Mouse (Mus musculus): ENCODE measurements around the gene Plod3. TPM values are rescaled to one million over a fixed set of nuclear protein-coding genes. Genes with fewer than 3 reads are reported as not detected.
A peak's percentile ranks its signal among the peaks of the same experiment; 100 is the strongest.

The Plod3 gene
- total and polyA plus RNA-seq, 3 experiments, result 56.0 to 62.8 TPM; not detected in 1

- no peaks in the 10 kb centered on the region for H3K79me2 ChIP-seq (ENCODE audit: control insufficient read depth, insufficient read depth, low read length, poor library complexity)
- H3K36me3 ChIP-seq (ENCODE audit: control insufficient read depth in 1 of 2, insufficient read depth in 2 of 2, low read length in 2 of 2), result peaks cover 0 to 4% of the 10 kb centered on the region in 2 experiments; a peak in 2 of 4 replicates
- H3K4me1 ChIP-seq (ENCODE audit: control insufficient read depth in 1 of 2, insufficient read depth in 2 of 2, low read length in 2 of 2), result peaks cover 0 to 8% of the 10 kb centered on the region in 2 experiments; a peak in 2 of 4 replicates
- H3K27ac ChIP-seq (ENCODE audit: control insufficient read depth, low read depth, low read length), result no peak overlapping the region
- DNase-seq (ENCODE audit: low read depth, low spot score), result peak; percentile 84
- H3K4me3 ChIP-seq (ENCODE audit: control insufficient read depth in 1 of 2, insufficient read depth in 1 of 2, low read depth in 2 of 2, low read length in 2 of 2), result peak overlapping the region; percentile 50 to 54
- peaks cover 0 to 3% of the 10 kb centered on the region in 2 experiments; a peak in 3 of 4 replicates for H3K27me3 ChIP-seq (ENCODE audit: control insufficient read depth in 1 of 2, insufficient read depth in 2 of 2, low read length in 2 of 2)
- H3K9me3 ChIP-seq (replicated peaks; ENCODE audit: insufficient read depth, low read length), result no peaks in the 10 kb centered on the region
- TF ChIP-seq SMC3 (IDR thresholded peaks at IDR 0.05; ENCODE audit: low read depth, low read length), result peak; percentile 90
- TF ChIP-seq BHLHE40 (IDR thresholded peaks at IDR 0.05; ENCODE audit: borderline replicate concordance, low read depth, low read length), result 0 out of 2 replicates have a peak, but pooled peaks have one; percentile 27
- TF ChIP-seq POLR2A (IDR thresholded peaks at IDR 0.05; ENCODE audit: control insufficient read depth in 1 of 2, insufficient read depth in 1 of 2, low read depth in 1 of 2, low read length in 2 of 2, poor library complexity in 1 of 2), result no peak
- TF ChIP-seq E2F4 (IDR thresholded peaks at IDR 0.05; ENCODE audit: borderline replicate concordance, low read depth, low read length), result no peak
- TF ChIP-seq HCFC1 (IDR thresholded peaks at IDR 0.05; ENCODE audit: low read depth, low read length), result no peak
- no peak for TF ChIP-seq ETS1 (IDR thresholded peaks at IDR 0.05; ENCODE audit: low read depth, low read length)
- peak; percentile 65 for TF ChIP-seq ZC3H11A (IDR thresholded peaks at IDR 0.05; ENCODE audit: low read depth, low read length)
- 0 out of 2 replicates have a peak, but pooled peaks have one; percentile 13 for TF ChIP-seq NRF1 (IDR thresholded peaks at IDR 0.05; ENCODE audit: insufficient read depth, low read depth, low read length, poor library complexity, severe bottlenecking)
- peak; percentile 81 to 97 (median 90) for TF ChIP-seq CTCF (IDR thresholded peaks at IDR 0.05 in 2 of 3, conservative IDR thresholded peaks at IDR 0.05 in 1 of 3; ENCODE audit: control insufficient read depth in 1 of 3, insufficient read depth in 1 of 3, low read depth in 2 of 3, low read length in 3 of 3, poor library complexity in 1 of 3, severe bottlenecking in 1 of 3)
- peak; percentile 70 for TF ChIP-seq RAD21 (IDR thresholded peaks at IDR 0.05; ENCODE audit: low read depth, low read length)
- TF ChIP-seq MAZ (IDR thresholded peaks at IDR 0.05; ENCODE audit: low read depth, low read length), result peak; percentile 93
- peak; percentile 26; the same call in 1 of the 2 replicates for TF ChIP-seq SIN3A (IDR thresholded peaks at IDR 0.05; ENCODE audit: low read length)
- peak overlapping the region; percentile 57 for H3K9ac ChIP-seq (ENCODE audit: control insufficient read depth, low read depth, low read length, poor library complexity, severe bottlenecking)
Measured at GRCm38 (mm10) chr5:137025132-137025531, 38.3 kb downstream of the Plod3 start.

DNA sequence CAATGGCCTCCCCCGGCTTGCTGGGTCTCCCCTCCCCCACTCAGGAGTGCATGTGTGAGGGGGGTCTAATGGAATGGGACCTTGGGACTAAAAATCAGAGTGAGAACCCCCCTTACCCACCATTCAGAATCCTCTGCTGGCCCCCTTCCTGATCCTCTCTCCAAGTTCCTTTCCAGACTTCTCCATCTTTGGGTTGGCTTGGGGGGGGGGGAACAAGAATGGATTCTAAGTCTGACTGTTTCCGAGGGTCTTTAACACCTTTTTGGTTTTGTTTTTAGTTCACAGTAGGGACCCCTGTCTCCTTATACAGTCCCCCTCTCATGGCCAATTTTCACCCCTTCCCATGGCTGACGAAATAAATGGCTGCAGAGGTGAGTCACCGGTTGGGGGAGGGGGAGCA lies 39.3 kb downstream of the Plod3 start, which contains the start of gene Vgf:
Vgf (plus strand) TSS at position 301 of the 400 bp plus-strand sequence.
- peaks cover 0 to 4% of the 10 kb centered on the region in 2 experiments; a peak in 2 of 4 replicates for H3K36me3 ChIP-seq (ENCODE audit: control insufficient read depth in 1 of 2, insufficient read depth in 2 of 2, low read length in 2 of 2)
- no peaks in the 10 kb centered on the region for H3K79me2 ChIP-seq (ENCODE audit: control insufficient read depth, insufficient read depth, low read length, poor library complexity)
- H3K9me3 ChIP-seq (replicated peaks; ENCODE audit: insufficient read depth, low read length), result no peaks in the 10 kb centered on the region
- peaks cover 0 to 8% of the 10 kb centered on the region in 2 experiments; a peak in 2 of 4 replicates for H3K4me1 ChIP-seq (ENCODE audit: control insufficient read depth in 1 of 2, insufficient read depth in 2 of 2, low read length in 2 of 2)
- H3K9ac ChIP-seq (ENCODE audit: control insufficient read depth, low read depth, low read length, poor library complexity, severe bottlenecking), result peak within 1 kb of the TSS; percentile 57
- DNase-seq (ENCODE audit: low read depth, low spot score), result no peak
- no peak for TF ChIP-seq USF1 (IDR thresholded peaks at IDR 0.05; ENCODE audit: low read depth, low read length)
- no peak for TF ChIP-seq E2F4 (IDR thresholded peaks at IDR 0.05; ENCODE audit: borderline replicate concordance, low read depth, low read length)
- TF ChIP-seq ZKSCAN1 (IDR thresholded peaks at IDR 0.05; ENCODE audit: low read depth, low read length), result no peak
- peak within 1 kb of the TSS; percentile 50 to 54 for H3K4me3 ChIP-seq (ENCODE audit: control insufficient read depth in 1 of 2, insufficient read depth in 1 of 2, low read depth in 2 of 2, low read length in 2 of 2)
- peaks cover 0 to 3% of the 10 kb centered on the region in 2 experiments; a peak in 3 of 4 replicates for H3K27me3 ChIP-seq (ENCODE audit: control insufficient read depth in 1 of 2, insufficient read depth in 2 of 2, low read length in 2 of 2)
- no peak within 1 kb of the TSS for H3K27ac ChIP-seq (ENCODE audit: control insufficient read depth, low read depth, low read length)
